Mouse (Mus musculus): ENCODE measurements around the gene Cbfa2t2. TPM values are rescaled to one million over a fixed set of nuclear protein-coding genes. Genes with fewer than 3 reads are reported as not detected.

Gene Cbfa2t2
- polyA plus RNA-seq, 1 experiment from 2014 or later = 21.9 TPM

DNA sequence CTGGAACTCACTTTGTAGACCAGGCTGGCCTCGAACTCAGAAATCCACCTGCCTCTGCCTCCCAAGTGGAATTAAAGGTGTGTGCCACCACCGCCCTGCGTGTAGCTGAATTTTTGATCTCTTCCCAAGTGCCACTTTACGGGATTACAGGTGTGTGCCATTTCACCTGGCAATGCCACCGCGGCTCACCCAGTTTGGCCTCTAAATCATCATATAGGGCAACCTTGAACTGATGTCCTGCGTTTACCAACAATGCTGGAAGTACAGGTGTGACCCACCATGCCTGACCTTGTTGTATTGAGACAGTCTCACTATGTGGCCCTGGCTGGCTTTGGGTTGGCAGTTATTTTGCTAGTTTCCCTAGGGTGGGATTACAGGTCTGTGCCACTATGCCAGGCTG, 1.6 kb upstream of the Cbfa2t2 start:
- H3K27me3 ChIP-seq (replicated peaks; ENCODE audit: control insufficient read depth, insufficient read depth, low read length) = no peaks in the 10 kb centered on the region
- no peaks in the 10 kb centered on the region for H3K36me3 ChIP-seq (ENCODE audit: control insufficient read depth, insufficient read depth, low read length)
- no peaks in the 10 kb centered on the region for H3K9me3 ChIP-seq (ENCODE audit: control insufficient read depth, low read length)
- WGBS = 91% methylated on average over 7 of the region's 7 CpGs
- no peak overlapping the region for H3K4me2 ChIP-seq (ENCODE audit: low read depth, low read length)
- H3K27ac ChIP-seq (ENCODE audit: low read length) = no peak overlapping the region
- no peak for ATAC-seq
- no peak overlapping the region for H3K4me3 ChIP-seq (ENCODE audit: low read length)
- H3K4me1 ChIP-seq (ENCODE audit: control insufficient read depth, insufficient read depth, low read length) = peaks cover 12% of the 10 kb centered on the region
- H3K9ac ChIP-seq (ENCODE audit: low read depth, low read length) = no peak overlapping the region

DNA sequence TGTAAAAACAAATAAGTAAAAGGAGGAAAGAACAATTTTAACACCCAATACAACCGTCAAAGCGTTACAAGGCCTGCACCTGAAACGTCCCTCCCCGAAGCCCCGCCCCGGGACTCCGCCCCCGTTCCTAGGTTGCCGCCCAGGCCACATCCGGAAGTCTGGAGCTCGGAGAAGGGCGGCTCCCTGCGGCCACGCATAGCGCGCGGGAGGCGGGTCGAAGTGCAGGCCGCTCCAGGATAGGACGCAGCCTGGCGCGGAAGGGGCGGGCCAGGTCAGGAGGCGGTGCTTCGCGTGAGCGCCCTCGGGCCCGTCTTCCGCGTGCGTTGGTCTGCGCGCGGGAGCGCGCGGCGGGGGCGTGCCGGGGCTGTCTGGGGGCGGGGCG, 214 bp upstream of the Cbfa2t2 start:
- H3K9me3 ChIP-seq (ENCODE audit: control insufficient read depth, low read length) = no peaks in the 10 kb centered on the region
- peak overlapping the region; percentile 100 for H3K9ac ChIP-seq (ENCODE audit: low read depth, low read length)
- peaks cover 12% of the 10 kb centered on the region for H3K4me1 ChIP-seq (ENCODE audit: control insufficient read depth, insufficient read depth, low read length)
- under 1% methylated on average over 42 of the region's 44 CpGs for WGBS
- peak; percentile 99 for ATAC-seq
- peak overlapping the region; percentile 98 for H3K4me3 ChIP-seq (ENCODE audit: low read length)
- peak overlapping the region; percentile 46 for H3K4me2 ChIP-seq (ENCODE audit: low read depth, low read length)
- H3K36me3 ChIP-seq (ENCODE audit: control insufficient read depth, insufficient read depth, low read length) = no peaks in the 10 kb centered on the region
- no peaks in the 10 kb centered on the region for H3K27me3 ChIP-seq (replicated peaks; ENCODE audit: control insufficient read depth, insufficient read depth, low read length)
- H3K27ac ChIP-seq (ENCODE audit: low read length) = no peak overlapping the region

DNA sequence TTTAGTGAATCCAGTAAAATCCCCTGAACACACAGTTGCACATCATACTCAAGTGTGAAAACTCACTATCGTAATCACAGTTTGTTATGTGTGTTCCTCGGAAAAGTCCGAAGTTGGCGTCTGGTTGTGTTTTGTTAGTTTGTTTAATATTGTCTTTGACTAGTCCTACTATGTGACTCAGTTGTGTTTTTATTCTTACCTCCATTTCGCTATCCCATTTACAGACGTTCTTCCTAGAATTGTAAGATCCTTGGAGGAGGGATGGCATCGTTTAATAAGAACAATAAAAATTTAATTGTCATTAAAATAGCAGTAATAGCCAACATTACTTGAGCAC, 878 bp downstream of the Cbfa2t2 start:
- peaks cover 12% of the 10 kb centered on the region for H3K4me1 ChIP-seq (ENCODE audit: control insufficient read depth, insufficient read depth, low read length)
- WGBS = 9% methylated on average over 7 of the region's 7 CpGs
- peak overlapping the region; percentile 95 for H3K27ac ChIP-seq (ENCODE audit: low read length)
- H3K36me3 ChIP-seq (ENCODE audit: control insufficient read depth, insufficient read depth, low read length) = no peaks in the 10 kb centered on the region
- H3K27me3 ChIP-seq (replicated peaks; ENCODE audit: control insufficient read depth, insufficient read depth, low read length) = no peaks in the 10 kb centered on the region
- ATAC-seq = no peak
- H3K9me3 ChIP-seq (ENCODE audit: control insufficient read depth, low read length) = no peaks in the 10 kb centered on the region
- peak overlapping the region; percentile 100 for H3K9ac ChIP-seq (ENCODE audit: low read depth, low read length)
- H3K4me2 ChIP-seq (ENCODE audit: low read depth, low read length) = peak overlapping the region; percentile 53
- peak overlapping the region; percentile 98 for H3K4me3 ChIP-seq (ENCODE audit: low read length)

DNA sequence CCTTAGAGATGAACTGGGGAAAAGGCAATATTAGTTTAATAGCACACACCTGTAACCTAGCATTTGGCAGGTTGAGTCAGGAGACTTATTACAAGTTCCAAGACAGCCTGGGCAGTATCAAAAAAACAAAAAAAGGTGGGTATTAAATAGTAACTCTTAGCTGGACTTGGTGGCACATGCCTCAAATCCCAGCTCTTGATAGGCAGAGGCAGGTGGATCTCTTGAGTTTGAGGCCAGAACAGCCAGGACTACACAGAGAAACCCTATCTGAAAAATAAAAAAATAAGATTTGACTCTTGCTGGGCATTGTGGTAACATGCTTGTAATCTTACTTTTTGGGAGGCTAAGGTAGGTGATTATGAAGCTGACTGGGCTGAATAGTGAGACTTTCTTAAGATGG, 4.2 kb downstream of the Cbfa2t2 start:
- Histone ChIP-seq H3K36me3 (ENCODE audit: control insufficient read depth, insufficient read depth, low read length) (no peaks in the 10 kb centered on the region), H3K4me1 (ENCODE audit: control insufficient read depth, insufficient read depth, low read length) (peaks cover 9% of the 10 kb centered on the region), H3K9me3 (ENCODE audit: control insufficient read depth, low read length) (no peaks in the 10 kb centered on the region), H3K4me2 (ENCODE audit: low read depth, low read length) (no peak overlapping the region), H3K9ac (ENCODE audit: low read depth, low read length) (no peak overlapping the region), H3K4me3 (ENCODE audit: low read length) (no peak overlapping the region), H3K27ac (ENCODE audit: low read length) (no peak overlapping the region), H3K27me3 (replicated peaks; ENCODE audit: control insufficient read depth, insufficient read depth, low read length) (no peaks in the 10 kb centered on the region)
- no peak for ATAC-seq

DNA sequence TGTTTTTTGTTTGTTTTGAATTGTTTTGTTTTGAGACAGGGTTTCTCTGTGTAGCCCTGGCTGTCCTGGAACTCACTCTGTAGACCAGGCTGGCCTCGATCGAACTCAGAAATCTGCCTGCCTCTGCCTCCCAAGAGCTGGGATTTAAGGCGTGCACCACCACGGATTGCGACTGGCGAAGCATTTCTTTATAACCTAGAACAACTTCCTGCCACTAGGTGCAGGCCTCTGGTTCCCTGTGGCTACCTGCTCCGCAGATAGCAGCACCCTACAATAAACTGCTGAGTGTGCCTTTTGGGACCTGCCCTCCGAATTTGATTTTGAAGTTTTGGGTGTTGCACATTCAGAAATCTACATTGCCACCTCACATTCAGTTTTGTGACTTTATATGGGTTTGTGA, 11.5 kb downstream of the Cbfa2t2 start:
- ATAC-seq = no peak
- Histone ChIP-seq H3K27ac (ENCODE audit: low read length) (no peak overlapping the region), H3K36me3 (ENCODE audit: control insufficient read depth, insufficient read depth, low read length) (peaks cover 6% of the 10 kb centered on the region; the same call in 1 of the 2 replicates), H3K27me3 (replicated peaks; ENCODE audit: control insufficient read depth, insufficient read depth, low read length) (no peaks in the 10 kb centered on the region), H3K4me3 (ENCODE audit: low read length) (no peak overlapping the region), H3K4me2 (ENCODE audit: low read depth, low read length) (no peak overlapping the region), H3K4me1 (ENCODE audit: control insufficient read depth, insufficient read depth, low read length) (no peaks in the 10 kb centered on the region), H3K9ac (ENCODE audit: low read depth, low read length) (no peak overlapping the region), H3K9me3 (ENCODE audit: control insufficient read depth, low read length) (no peaks in the 10 kb centered on the region)
- WGBS = 93% methylated on average over 8 of the region's 8 CpGs

DNA sequence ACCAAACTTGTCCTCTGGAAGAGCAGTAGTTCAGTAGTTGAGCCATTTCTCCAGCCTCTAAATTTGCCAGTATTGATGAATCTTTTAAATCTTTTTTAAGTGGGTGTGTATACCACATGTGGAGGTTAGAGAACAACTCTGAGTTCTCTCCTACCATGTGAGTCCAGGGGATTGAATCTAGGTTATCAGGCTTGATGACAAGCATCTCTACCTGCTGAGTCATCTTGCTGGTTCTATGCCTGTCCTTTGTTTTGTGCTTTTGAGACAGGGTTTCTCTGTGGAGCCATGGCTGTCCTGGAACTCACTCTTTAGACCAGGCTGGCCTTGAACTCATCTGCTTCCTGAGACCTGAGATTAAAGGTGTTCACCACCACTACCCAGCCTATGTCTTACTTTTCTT, 12.4 kb downstream of the Cbfa2t2 start:
- H3K9me3 ChIP-seq (ENCODE audit: control insufficient read depth, low read length) = no peaks in the 10 kb centered on the region
- peaks cover 6% of the 10 kb centered on the region; the same call in 1 of the 2 replicates for H3K36me3 ChIP-seq (ENCODE audit: control insufficient read depth, insufficient read depth, low read length)
- ATAC-seq = no peak
- H3K4me2 ChIP-seq (ENCODE audit: low read depth, low read length) = no peak overlapping the region
- no peaks in the 10 kb centered on the region for H3K27me3 ChIP-seq (replicated peaks; ENCODE audit: control insufficient read depth, insufficient read depth, low read length)
- no peaks in the 10 kb centered on the region for H3K4me1 ChIP-seq (ENCODE audit: control insufficient read depth, insufficient read depth, low read length)
- H3K4me3 ChIP-seq (ENCODE audit: low read length) = no peak overlapping the region
- H3K9ac ChIP-seq (ENCODE audit: low read depth, low read length) = no peak overlapping the region
- H3K27ac ChIP-seq (ENCODE audit: low read length) = no peak overlapping the region

DNA sequence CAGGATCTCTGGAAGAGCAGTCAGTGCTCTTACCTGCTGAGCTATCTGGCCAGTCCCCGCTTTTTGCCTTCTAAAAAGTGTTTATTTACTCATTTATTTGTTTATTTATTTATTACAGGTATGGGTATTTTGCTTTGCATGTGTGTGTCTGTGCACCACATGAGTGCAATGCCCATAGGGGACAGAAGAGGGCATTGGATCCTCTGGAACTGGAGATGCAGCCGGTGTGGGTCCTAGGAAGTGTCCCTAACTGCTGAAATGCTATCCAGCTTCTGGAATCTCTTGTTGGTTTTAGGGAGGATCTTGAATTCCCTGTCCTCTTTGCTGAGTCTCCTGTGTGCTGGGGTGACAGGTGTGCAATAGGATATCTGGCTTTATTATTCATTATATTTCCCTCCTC, 16.7 kb downstream of the Cbfa2t2 start:
- Histone ChIP-seq H3K27ac (ENCODE audit: low read length) (no peak overlapping the region), H3K4me3 (ENCODE audit: low read length) (no peak overlapping the region), H3K36me3 (ENCODE audit: control insufficient read depth, insufficient read depth, low read length) (peaks cover 2% of the 10 kb centered on the region; the same call in 1 of the 2 replicates), H3K27me3 (replicated peaks; ENCODE audit: control insufficient read depth, insufficient read depth, low read length) (no peaks in the 10 kb centered on the region), H3K9ac (ENCODE audit: low read depth, low read length) (no peak overlapping the region), H3K9me3 (ENCODE audit: control insufficient read depth, low read length) (no peaks in the 10 kb centered on the region), H3K4me2 (ENCODE audit: low read depth, low read length) (no peak overlapping the region), H3K4me1 (ENCODE audit: control insufficient read depth, insufficient read depth, low read length) (peaks cover 18% of the 10 kb centered on the region)
- no peak for ATAC-seq
- WGBS = 89% methylated on average over 2 of the region's 2 CpGs

DNA sequence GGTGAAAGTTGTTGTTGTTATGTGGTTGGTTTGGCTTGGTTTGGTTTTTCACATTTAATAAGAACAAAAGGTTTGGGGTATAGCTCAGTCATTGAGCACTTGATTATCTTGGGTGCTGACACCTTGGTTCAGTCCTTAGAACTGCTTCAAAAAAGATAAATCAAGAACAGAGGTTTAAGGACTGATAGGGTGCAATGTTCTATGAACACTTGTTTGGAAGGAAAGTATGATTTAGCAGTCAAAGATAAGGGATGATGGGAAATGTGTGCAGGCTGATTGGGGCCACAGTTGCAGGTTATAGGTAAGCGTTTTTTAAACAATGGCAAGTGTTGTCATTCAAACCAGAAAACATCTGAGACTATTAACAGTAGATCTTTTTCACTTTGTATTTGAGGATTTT, 17.8 kb downstream of the Cbfa2t2 start:
- Histone ChIP-seq H3K27me3 (replicated peaks; ENCODE audit: control insufficient read depth, insufficient read depth, low read length) (no peaks in the 10 kb centered on the region), H3K4me2 (ENCODE audit: low read depth, low read length) (no peak overlapping the region), H3K9me3 (ENCODE audit: control insufficient read depth, low read length) (no peaks in the 10 kb centered on the region), H3K9ac (ENCODE audit: low read depth, low read length) (no peak overlapping the region), H3K4me1 (ENCODE audit: control insufficient read depth, insufficient read depth, low read length) (peaks cover 18% of the 10 kb centered on the region), H3K4me3 (ENCODE audit: low read length) (no peak overlapping the region), H3K27ac (ENCODE audit: low read length) (no peak overlapping the region), H3K36me3 (ENCODE audit: control insufficient read depth, insufficient read depth, low read length) (no peaks in the 10 kb centered on the region)
- 72% methylated on average over 1 of the region's 1 CpGs for WGBS
- ATAC-seq = no peak

DNA sequence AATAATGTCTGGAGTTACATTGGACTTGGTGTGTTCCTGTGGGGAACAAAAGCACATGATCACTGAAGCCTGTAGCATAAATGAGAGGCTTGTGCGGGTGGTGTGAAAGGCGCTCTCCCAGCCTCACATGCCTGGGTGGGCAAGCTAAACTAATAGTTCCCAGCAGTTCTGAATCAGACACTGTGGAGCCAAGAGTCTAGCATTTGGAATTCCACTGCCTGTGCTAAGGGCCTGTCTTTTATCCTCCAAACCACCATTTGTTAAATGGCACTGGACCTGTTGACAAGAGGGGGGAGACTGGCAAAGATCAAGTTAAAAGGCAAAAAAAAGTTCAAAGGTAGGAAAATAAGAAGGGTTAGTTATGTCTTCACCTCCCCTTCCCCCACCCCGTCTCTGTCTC, 18.3 kb downstream of the Cbfa2t2 start:
- no peaks in the 10 kb centered on the region for H3K9me3 ChIP-seq (ENCODE audit: control insufficient read depth, low read length)
- 51% methylated on average over 3 of the region's 3 CpGs for whole genome bisulfite sequencing
- no peak overlapping the region for H3K4me3 ChIP-seq (ENCODE audit: low read length)
- H3K27ac ChIP-seq (ENCODE audit: low read length) = no peak overlapping the region
- peaks cover 18% of the 10 kb centered on the region for H3K4me1 ChIP-seq (ENCODE audit: control insufficient read depth, insufficient read depth, low read length)
- no peaks in the 10 kb centered on the region for H3K36me3 ChIP-seq (ENCODE audit: control insufficient read depth, insufficient read depth, low read length)
- no peak overlapping the region for H3K9ac ChIP-seq (ENCODE audit: low read depth, low read length)
- H3K27me3 ChIP-seq (replicated peaks; ENCODE audit: control insufficient read depth, insufficient read depth, low read length) = no peaks in the 10 kb centered on the region
- H3K4me2 ChIP-seq (ENCODE audit: low read depth, low read length) = no peak overlapping the region
- ATAC-seq = no peak

DNA sequence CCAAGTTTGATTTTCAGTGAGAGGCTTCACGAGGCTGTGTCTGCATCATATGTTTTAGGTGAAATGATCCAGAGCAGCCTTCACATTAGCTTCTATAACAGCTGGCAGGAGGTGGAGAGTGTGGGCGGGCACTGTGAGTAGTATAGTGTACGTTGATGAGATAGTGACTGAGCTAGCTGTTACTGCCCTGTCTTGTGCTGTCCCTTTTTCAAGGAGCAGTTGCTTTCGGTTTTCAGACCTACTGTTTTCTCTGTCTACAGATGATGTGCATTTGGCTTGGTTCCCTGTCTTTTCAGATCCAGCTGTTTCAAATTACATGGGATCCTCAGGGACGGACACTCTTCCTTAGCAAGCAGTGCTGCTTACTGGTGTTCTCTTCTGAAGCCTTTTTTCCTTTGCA, 19.5 kb downstream of the Cbfa2t2 start:
- H3K36me3 ChIP-seq (ENCODE audit: control insufficient read depth, insufficient read depth, low read length) = no peaks in the 10 kb centered on the region
- H3K4me2 ChIP-seq (ENCODE audit: low read depth, low read length) = peak overlapping the region; percentile 4; the same call in 1 of the 2 replicates
- H3K9ac ChIP-seq (ENCODE audit: low read depth, low read length) = no peak overlapping the region
- H3K27me3 ChIP-seq (replicated peaks; ENCODE audit: control insufficient read depth, insufficient read depth, low read length) = no peaks in the 10 kb centered on the region
- 29% methylated on average over 5 of the region's 5 CpGs for whole genome bisulfite sequencing
- ATAC-seq = peak; percentile 65
- H3K4me1 ChIP-seq (ENCODE audit: control insufficient read depth, insufficient read depth, low read length) = peaks cover 22% of the 10 kb centered on the region
- no peak overlapping the region for H3K4me3 ChIP-seq (ENCODE audit: low read length)
- no peaks in the 10 kb centered on the region for H3K9me3 ChIP-seq (ENCODE audit: control insufficient read depth, low read length)
- peak overlapping the region; percentile 63; the same call in 1 of the 2 replicates for H3K27ac ChIP-seq (ENCODE audit: low read length)

All from intestine, embryonic 16.5 days (tissue).